Mouse (Mus musculus) T-helper 1 cell (primary cell): ENCODE results near the gene Defa32.
"Not testable (repeated sequence)": the region's sequence is repeated elsewhere in the genome, so short reads cannot be mapped to it uniquely, and the experiment has no call there.

Source experiments
- in situ Hi-C: fragments of 300-600 bp; cut with MboI, MseI; formaldehyde crosslinking; loops from one replicate; pipeline ENCODE4 v1.15.1; 2025; ENCODE audit warnings: high pct_unique_total_duplicates

Defa32 gene

GRCm38 (mm10) chr8:21528732-21529131 lies at the start of gene Defa32:
Defa32 (plus strand) TSS chr8:21529032.
- in situ Hi-C loops, result not testable (repeated sequence)

- in situ Hi-C loops, result not testable (repeated sequence)
These were observed 19.9 kb upstream of the Defa32 start, which contains the start of gene Defa20 for GRCm38 (mm10) chr8:21508958-21509357. Defa20 (plus strand) TSS chr8:21509258.

DNA sequence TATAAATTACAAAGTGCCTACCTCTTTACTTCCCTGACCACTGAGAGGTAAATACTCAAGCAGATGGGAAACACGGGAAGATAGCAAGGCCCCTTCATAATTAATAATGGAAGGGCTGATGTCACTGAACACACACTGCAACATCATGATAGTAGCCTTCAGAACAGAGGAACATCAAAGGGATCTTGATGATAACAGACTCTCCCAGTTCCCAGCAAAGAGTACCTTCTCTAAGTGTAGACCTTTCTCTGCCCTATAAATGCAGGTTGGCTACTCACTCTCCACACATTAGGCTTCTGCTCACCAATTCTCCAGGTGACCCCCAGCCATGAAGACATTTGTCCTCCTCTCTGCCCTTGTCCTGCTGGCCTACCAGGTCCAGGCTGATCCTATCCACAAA lies 36.3 kb downstream of the Defa32 start, which contains the start of gene Defa37:
Gene Defa37 (plus strand): TSS at position 301 of the 400 bp plus-strand sequence.
- in situ Hi-C loops, result not testable (repeated sequence)
